Mouse (Mus musculus): ENCODE results near the gene Fam234a. TPM values are rescaled to one million over a fixed set of nuclear protein-coding genes. Genes with fewer than 3 reads are reported as not detected.
A peak's percentile ranks its signal among the peaks of the same experiment; 100 is the strongest.

Fam234a gene
- polyA plus RNA-seq, 1 experiment = 24.3 TPM

DNA sequence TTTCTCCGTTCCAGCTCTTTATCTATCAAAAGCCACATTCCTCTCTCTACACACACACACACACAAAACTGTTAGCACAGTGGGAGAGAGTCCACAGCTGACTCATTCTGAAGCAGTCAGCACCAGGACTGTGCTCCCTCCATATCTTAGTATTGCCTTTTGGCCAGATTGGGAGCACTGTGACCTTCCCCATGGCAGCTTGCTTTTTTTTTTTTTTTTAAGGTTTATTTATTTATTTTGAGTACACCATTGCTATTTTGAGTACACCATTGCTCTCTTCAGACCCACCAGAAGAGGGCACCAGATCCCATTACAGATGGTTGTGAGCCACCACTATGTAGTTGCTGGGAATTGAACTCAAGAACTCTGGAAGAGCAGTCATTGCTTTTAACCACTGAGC lies 24.8 kb upstream of the Fam234a start:
- Histone ChIP-seq H3K4me3 (ENCODE audit: control insufficient read depth, insufficient read depth, low read length) (no peak overlapping the region), H3K27ac (ENCODE audit: control insufficient read depth, insufficient read depth, low read length) (no peak overlapping the region), H3K36me3 (ENCODE audit: control insufficient read depth, insufficient read depth, low read length) (peaks cover 54% of the 10 kb centered on the region), H3K4me1 (replicated peaks; ENCODE audit: control insufficient read depth, insufficient read depth, low read length) (no peaks in the 10 kb centered on the region), H3K27me3 (ENCODE audit: control insufficient read depth, insufficient read depth, low read length) (no peaks in the 10 kb centered on the region)
- WGBS = 92% methylated on average over 1 of the region's 1 CpGs
- no peak for DNase-seq
- TF ChIP-seq POLR2A (IDR thresholded peaks at IDR 0.05; ENCODE audit: control insufficient read depth, extremely low read depth, insufficient read depth, low read length, poor library complexity) = no peak
- TF ChIP-seq CTCF (IDR thresholded peaks at IDR 0.05; ENCODE audit: borderline replicate concordance, control insufficient read depth, extremely low read depth, insufficient read depth, low read length, poor library complexity) = no peak

DNA sequence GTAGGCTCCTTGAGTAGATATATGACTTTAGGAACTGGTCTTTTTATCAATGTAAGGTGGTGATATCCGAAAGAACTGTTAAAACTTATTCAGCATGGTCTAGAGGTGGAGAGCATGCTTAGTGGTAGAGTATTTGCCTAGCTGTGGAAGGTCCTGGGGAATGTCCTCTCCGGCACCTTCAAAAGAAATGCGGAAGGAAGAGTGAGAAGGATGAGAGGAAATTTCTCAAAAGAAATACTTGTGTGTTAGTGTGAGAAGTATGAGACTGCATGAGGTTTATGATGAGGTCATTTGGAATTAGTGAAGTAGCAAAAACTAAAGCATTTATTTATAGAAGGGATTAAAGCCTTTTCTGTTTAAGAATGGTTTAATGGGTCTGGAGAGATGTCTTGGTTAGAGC lies 18.3 kb upstream of the Fam234a start:
- no peak for DNase-seq
- Histone ChIP-seq H3K27me3 (ENCODE audit: control insufficient read depth, insufficient read depth, low read length) (no peaks in the 10 kb centered on the region), H3K36me3 (ENCODE audit: control insufficient read depth, insufficient read depth, low read length) (peaks cover 69% of the 10 kb centered on the region), H3K4me1 (replicated peaks; ENCODE audit: control insufficient read depth, insufficient read depth, low read length) (no peaks in the 10 kb centered on the region), H3K27ac (ENCODE audit: control insufficient read depth, insufficient read depth, low read length) (no peak overlapping the region), H3K4me3 (ENCODE audit: control insufficient read depth, insufficient read depth, low read length) (no peak overlapping the region)
- no peak for TF ChIP-seq POLR2A (IDR thresholded peaks at IDR 0.05; ENCODE audit: control insufficient read depth, extremely low read depth, insufficient read depth, low read length, poor library complexity)
- no peak for TF ChIP-seq CTCF (IDR thresholded peaks at IDR 0.05; ENCODE audit: borderline replicate concordance, control insufficient read depth, extremely low read depth, insufficient read depth, low read length, poor library complexity)
- WGBS = 97% methylated on average over 3 of the region's 3 CpGs

DNA sequence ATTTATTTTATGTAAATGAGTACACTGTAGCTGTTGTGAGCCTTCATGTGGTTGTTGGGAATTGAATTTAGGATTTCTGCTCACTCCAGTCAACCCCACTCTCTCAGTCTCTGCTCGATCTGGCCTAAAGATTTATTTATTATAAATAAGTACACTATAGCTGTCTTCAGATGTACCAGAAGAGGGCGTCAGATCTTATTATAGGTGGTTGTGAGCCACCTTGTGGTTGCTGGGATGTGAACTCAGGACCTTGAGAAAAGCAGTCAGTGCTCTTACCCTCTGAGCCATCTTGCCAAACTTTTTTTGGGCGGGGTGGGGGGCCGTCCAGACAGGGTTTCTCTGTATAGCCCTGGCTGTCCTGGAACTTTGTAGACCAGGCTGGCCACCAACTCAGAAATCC lies 17.8 kb upstream of the Fam234a start:
- Histone ChIP-seq H3K4me1 (replicated peaks; ENCODE audit: control insufficient read depth, insufficient read depth, low read length) (no peaks in the 10 kb centered on the region), H3K36me3 (ENCODE audit: control insufficient read depth, insufficient read depth, low read length) (peaks cover 69% of the 10 kb centered on the region), H3K27ac (ENCODE audit: control insufficient read depth, insufficient read depth, low read length) (no peak overlapping the region), H3K4me3 (ENCODE audit: control insufficient read depth, insufficient read depth, low read length) (no peak overlapping the region), H3K27me3 (ENCODE audit: control insufficient read depth, insufficient read depth, low read length) (no peaks in the 10 kb centered on the region)
- WGBS = 88% methylated on average over 4 of the region's 4 CpGs
- DNase-seq = no peak
- TF ChIP-seq CTCF (IDR thresholded peaks at IDR 0.05; ENCODE audit: borderline replicate concordance, control insufficient read depth, extremely low read depth, insufficient read depth, low read length, poor library complexity) = no peak
- no peak for TF ChIP-seq POLR2A (IDR thresholded peaks at IDR 0.05; ENCODE audit: control insufficient read depth, extremely low read depth, insufficient read depth, low read length, poor library complexity)

DNA sequence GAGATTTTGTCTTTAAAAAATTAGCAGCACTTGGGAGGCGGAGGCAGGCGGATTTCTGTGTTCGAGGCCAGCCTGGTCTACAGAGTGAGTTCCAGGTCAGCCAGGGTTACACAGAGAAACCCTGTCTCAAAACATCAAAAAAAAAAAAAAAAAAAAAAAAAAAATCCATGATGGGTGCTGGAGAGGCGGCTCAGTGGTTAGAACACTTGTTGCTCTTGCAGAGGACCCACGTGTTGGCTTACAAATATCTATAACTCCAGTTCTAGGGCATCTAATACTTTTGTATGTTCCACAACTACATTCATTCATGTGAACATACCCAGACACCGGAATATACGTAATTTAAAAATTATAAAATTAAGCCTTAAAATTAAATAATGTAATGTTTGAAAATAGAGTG lies 11.3 kb upstream of the Fam234a start:
- 95% methylated on average over 7 of the region's 7 CpGs for WGBS
- H3K4me1 ChIP-seq (replicated peaks; ENCODE audit: control insufficient read depth, insufficient read depth, low read length) = no peaks in the 10 kb centered on the region
- H3K27ac ChIP-seq (ENCODE audit: control insufficient read depth, insufficient read depth, low read length) = no peak overlapping the region
- DNase-seq = no peak
- peaks cover 30% of the 10 kb centered on the region for H3K36me3 ChIP-seq (ENCODE audit: control insufficient read depth, insufficient read depth, low read length)
- no peaks in the 10 kb centered on the region for H3K27me3 ChIP-seq (ENCODE audit: control insufficient read depth, insufficient read depth, low read length)
- TF ChIP-seq CTCF (IDR thresholded peaks at IDR 0.05; ENCODE audit: borderline replicate concordance, control insufficient read depth, extremely low read depth, insufficient read depth, low read length, poor library complexity) (no peak), POLR2A (IDR thresholded peaks at IDR 0.05; ENCODE audit: control insufficient read depth, extremely low read depth, insufficient read depth, low read length, poor library complexity) (no peak)
- no peak overlapping the region for H3K4me3 ChIP-seq (ENCODE audit: control insufficient read depth, insufficient read depth, low read length)

DNA sequence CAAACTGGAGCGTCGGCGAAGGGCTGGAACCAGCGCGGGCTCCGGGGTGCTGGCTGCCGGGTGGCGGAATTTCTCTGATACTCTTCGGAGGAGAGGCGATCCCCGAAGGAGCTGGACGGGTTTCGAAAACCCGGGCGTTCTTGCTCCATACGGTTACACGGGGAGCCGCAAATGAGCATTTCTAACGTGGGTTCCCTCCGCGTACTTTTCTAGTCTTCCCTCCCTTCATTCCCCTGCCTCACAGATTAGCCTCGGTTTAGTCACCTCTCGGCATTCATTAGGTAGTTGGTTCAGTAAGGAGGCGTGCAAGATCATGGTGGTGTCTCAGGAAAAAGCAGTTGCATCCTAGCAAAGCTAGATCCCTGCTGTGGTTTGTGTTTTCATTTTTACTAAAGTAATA lies 9.4 kb upstream of the Fam234a start:
- H3K27me3 ChIP-seq (ENCODE audit: control insufficient read depth, insufficient read depth, low read length) = no peaks in the 10 kb centered on the region
- no peaks in the 10 kb centered on the region for H3K4me1 ChIP-seq (replicated peaks; ENCODE audit: control insufficient read depth, insufficient read depth, low read length)
- peaks cover 15% of the 10 kb centered on the region for H3K36me3 ChIP-seq (ENCODE audit: control insufficient read depth, insufficient read depth, low read length)
- 0 out of 2 replicates have a peak overlapping the region, but pooled peaks have one; percentile 10 for H3K27ac ChIP-seq (ENCODE audit: control insufficient read depth, insufficient read depth, low read length)
- TF ChIP-seq CTCF (IDR thresholded peaks at IDR 0.05; ENCODE audit: borderline replicate concordance, control insufficient read depth, extremely low read depth, insufficient read depth, low read length, poor library complexity) (no peak), POLR2A (IDR thresholded peaks at IDR 0.05; ENCODE audit: control insufficient read depth, extremely low read depth, insufficient read depth, low read length, poor library complexity) (no peak)
- DNase-seq = no peak
- H3K4me3 ChIP-seq (ENCODE audit: control insufficient read depth, insufficient read depth, low read length) = peak overlapping the region; percentile 84
- under 1% methylated on average over 24 of the region's 24 CpGs for WGBS

DNA sequence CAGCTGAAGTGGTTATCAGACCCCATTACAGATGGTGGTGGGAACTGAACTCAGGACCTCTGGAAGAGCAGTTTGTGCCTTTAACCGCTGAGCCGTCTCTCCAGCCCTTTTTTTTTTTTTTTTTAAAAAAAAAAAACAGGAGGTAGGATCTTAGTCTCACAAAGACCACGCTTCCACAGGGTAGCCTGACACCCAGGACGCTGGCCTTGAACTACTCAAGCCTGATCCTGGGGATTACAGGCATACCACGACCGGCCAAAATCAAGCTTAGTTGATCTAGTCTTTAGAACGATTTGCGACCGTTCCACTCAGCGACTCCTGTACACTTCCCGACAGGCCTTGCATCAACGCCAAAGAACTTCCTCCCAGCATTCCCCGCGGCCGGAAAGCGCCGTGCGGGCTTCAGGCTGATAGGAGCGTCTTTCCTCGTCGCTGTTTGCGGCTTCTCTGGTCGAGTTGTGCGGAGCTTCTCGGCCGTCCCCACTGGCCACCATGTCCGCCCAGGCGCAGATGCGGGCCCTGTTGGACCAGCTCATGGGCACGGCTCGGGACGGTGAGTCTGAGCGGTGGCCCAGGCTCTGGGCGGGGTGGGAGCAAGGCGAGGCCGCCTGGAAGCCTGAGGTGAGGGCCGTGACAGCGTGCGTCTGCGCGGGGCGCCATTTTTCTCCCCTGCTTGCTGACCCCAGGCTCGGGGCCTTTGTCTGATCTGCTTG lies 8.7 kb upstream of the Fam234a start, which contains the start of gene Luc7l:
Luc7l (plus strand) TSS at position 358 of the 713 bp plus-strand sequence.
- WGBS = under 1% methylated on average over 43 of the region's 43 CpGs
- TF ChIP-seq CTCF (IDR thresholded peaks at IDR 0.05; ENCODE audit: borderline replicate concordance, control insufficient read depth, extremely low read depth, insufficient read depth, low read length, poor library complexity) (no peak; the same call in 1 of the 2 replicates), POLR2A (IDR thresholded peaks at IDR 0.05; ENCODE audit: control insufficient read depth, extremely low read depth, insufficient read depth, low read length, poor library complexity) (peak; percentile 84)
- H3K27me3 ChIP-seq (ENCODE audit: control insufficient read depth, insufficient read depth, low read length) = no peaks in the 10 kb centered on the region
- peak; percentile 95 for DNase-seq
- peaks cover 9% of the 10 kb centered on the region; the same call in 1 of the 2 replicates for H3K36me3 ChIP-seq (ENCODE audit: control insufficient read depth, insufficient read depth, low read length)
- H3K4me1 ChIP-seq (replicated peaks; ENCODE audit: control insufficient read depth, insufficient read depth, low read length) = no peaks in the 10 kb centered on the region
- peak within 1 kb of the TSS; percentile 65 for H3K27ac ChIP-seq (ENCODE audit: control insufficient read depth, insufficient read depth, low read length)
- H3K4me3 ChIP-seq (ENCODE audit: control insufficient read depth, insufficient read depth, low read length) = peak within 1 kb of the TSS; percentile 84
